14 mouse cellular contexts compared by ENCODE assay signal in the genomic region with DNA sequence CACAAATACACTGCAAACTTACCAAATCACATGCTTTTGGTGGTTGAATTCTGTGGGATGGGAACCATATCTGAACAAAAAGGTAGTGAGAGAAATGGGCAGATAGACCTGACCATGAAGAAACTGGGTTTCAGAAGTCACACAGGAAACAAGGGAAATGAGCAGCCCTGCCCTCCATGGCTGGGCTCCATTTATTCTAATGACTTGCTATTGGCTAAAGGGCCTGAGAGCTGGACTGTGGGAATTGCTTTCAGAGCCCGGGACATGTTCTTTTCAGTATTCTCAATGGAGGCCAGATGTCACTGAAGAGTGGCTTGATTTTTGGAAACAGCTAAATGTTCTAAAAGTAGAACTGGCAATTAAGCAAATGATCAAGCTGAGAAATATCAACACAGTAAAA.
A peak's percentile ranks its signal among the peaks of the same experiment; 100 is the strongest.
DNase-seq lines count a peak whose midpoint lies in the region; ATAC-seq and TF ChIP-seq lines count a peak whose summit lies in the region.
"Had no signal": no experiment of that assay in that cellular context is flagged by ENCODE, and none has a peak within 500 bp of the region (broad histone marks: within the 10 kb centered on the region; RNA-seq: fewer than 3 reads in every experiment).

No protein-coding gene starts in this region.

- no peak overlapping the region for H3K4me2 ChIP-seq in neural tube, embryonic 15.5 days
- H3K4me2 ChIP-seq: forebrain, embryonic 12.5 days; heart, embryonic 15.5 days had no signal

- H3K9me3 ChIP-seq in neural tube, embryonic 15.5 days (replicated peaks), result no peaks in the 10 kb centered on the region
- H3K9me3 ChIP-seq: forebrain, embryonic 12.5 days; heart, embryonic 15.5 days had no signal

- intact Hi-C loops in heart, adult 2 months (cut with DNase I), result loop anchor here (10.0 kb wide), 1 partner anchor 226 kb away; no protein-coding TSS in a partner anchor

- peak overlapping the region; percentile 42 for H3K27ac ChIP-seq in heart, adult 2 months
- no peak overlapping the region for H3K27ac ChIP-seq in neural tube, embryonic 15.5 days (replicated peaks)
- H3K27ac ChIP-seq: forebrain, embryonic 12.5 days; heart, embryonic 15.5 days; kidney, postnatal 0 days had no signal

- no peak for TF ChIP-seq EP300 in heart, adult 2 months (IDR thresholded peaks at IDR 0.05; ENCODE audit: insufficient read depth, low read depth, low read length)

- no peaks in the 10 kb centered on the region for H3K36me3 ChIP-seq in heart, adult 2 months (ENCODE audit: control insufficient read depth, insufficient read depth, low read length)
- no peaks in the 10 kb centered on the region for H3K36me3 ChIP-seq in neural tube, embryonic 15.5 days
- H3K36me3 ChIP-seq: forebrain, embryonic 12.5 days; heart, embryonic 15.5 days had no signal

- TF ChIP-seq CTCF in heart, adult 2 months (IDR thresholded peaks at IDR 0.05), result no peak

- H3K27me3 ChIP-seq in heart, adult 2 months (ENCODE audit: control insufficient read depth, insufficient read depth, low read length), result no peaks in the 10 kb centered on the region
- H3K27me3 ChIP-seq in neural tube, embryonic 15.5 days (replicated peaks), result no peaks in the 10 kb centered on the region
- H3K27me3 ChIP-seq: forebrain, embryonic 12.5 days; heart, embryonic 15.5 days had no signal

- H3K4me3 ChIP-seq in heart, adult 2 months, result no peak overlapping the region
- no peak overlapping the region for H3K4me3 ChIP-seq in neural tube, embryonic 15.5 days (replicated peaks)
- H3K4me3 ChIP-seq: forebrain, embryonic 12.5 days; heart, embryonic 15.5 days had no signal

- no peak overlapping the region for H3K9ac ChIP-seq in heart, adult 2 months (ENCODE audit: low read depth, low read length)
- H3K9ac ChIP-seq in neural tube, embryonic 15.5 days (replicated peaks), result no peak overlapping the region
- H3K9ac ChIP-seq: forebrain, embryonic 12.5 days; heart, embryonic 15.5 days; liver, postnatal 0 days had no signal

- DNase-seq in adrenal gland, postnatal 10 days, result peak; percentile 47
- no peak for DNase-seq in adrenal gland, postnatal 4 days (ENCODE audit: low spot score in 2 of 2)
- peak; percentile 34 to 47 for DNase-seq in heart, adult 2 months
- no peak for DNase-seq in heart, postnatal 4 days
- no peak for DNase-seq in neural tube, embryonic 10.5 days (ENCODE audit: extremely low spot score, low spot score)
- no peak for DNase-seq in cerebellum, adult 9-10 months
- DNase-seq: liver, postnatal 0 days; right cerebral cortex, adult 18-20 months; thymus, postnatal 25 days had no signal

- no peak for TF ChIP-seq POLR2A in heart, adult 2 months (IDR thresholded peaks at IDR 0.05; ENCODE audit: insufficient read depth, low read depth, low read length)

- ATAC-seq in neural tube, embryonic 15.5 days (ENCODE audit: low FRiP score), result peak; percentile 66; the same call in 1 of the 2 replicates
- ATAC-seq in CD4-positive, CD25-positive, alpha-beta regulatory T cell, adult 4 months, result no peak
- ATAC-seq: liver, postnatal 0 days had no signal

- H3K4me1 ChIP-seq in heart, adult 2 months (ENCODE audit: control insufficient read depth, insufficient read depth, low read length), result no peaks in the 10 kb centered on the region
- peaks cover 4% of the 10 kb centered on the region; the same call in 1 of the 2 replicates for H3K4me1 ChIP-seq in neural tube, embryonic 15.5 days
- H3K4me1 ChIP-seq: forebrain, embryonic 12.5 days; heart, embryonic 15.5 days had no signal

- 54% methylated on average over 1 of the region's 1 CpGs for WGBS in heart, adult 2 months
- WGBS in neural tube, embryonic 15.5 days, result 50% methylated on average over 1 of the region's 1 CpGs

- no peaks in the 10 kb centered on the region for H3K79me2 ChIP-seq in heart, adult 2 months (replicated peaks; ENCODE audit: control insufficient read depth, insufficient read depth, low read length)

Comparison
In these comparisons a context has a peak if more than half of its experiments do, and no peak if none do; other contexts are left out.
1. DNase-seq: peak in adrenal gland, postnatal 10 days (single experiment) and heart, adult 2 months (2 of 2); none in adrenal gland, postnatal 4 days (0 of 2), heart, postnatal 4 days (single experiment), neural tube, embryonic 10.5 days (single experiment) and cerebellum, adult 9-10 months (single experiment).